Mouse (Mus musculus): ENCODE results near the gene Cog8.
A peak's percentile ranks its signal among the peaks of the same experiment; 100 is the strongest.

Gene Cog8

GRCm38 (mm10) chr8:107056076-107056972, at the start of gene Cog8, which contains the start of gene Nip7:
Cog8 (minus strand) TSS chr8:107056689.
Nip7 (plus strand) TSS chr8:107056877.
- DNase-seq, result peak; percentile 94 to 97

GRCm38 (mm10) chr8:107104547-107104946, 48.1 kb upstream of the Cog8 start:
- peak; percentile 89 to 90 for DNase-seq

- DNase-seq, result no peak
Observed at GRCm38 (mm10) chr8:107100635-107101034, 44.1 kb upstream of the Cog8 start.

GRCm38 (mm10) chr8:107096366-107097036, 40.0 kb upstream of the Cog8 start, which contains the start of gene Terf2:
Terf2 (minus strand) TSS chr8:107096547.
- DNase-seq, result peak; percentile 95 to 96

GRCm38 (mm10) chr8:107095717-107096365, 39.4 kb upstream of the Cog8 start:
- DNase-seq, result no peak

- DNase-seq, result no peak
Observed at GRCm38 (mm10) chr8:107090531-107090930, 34.0 kb upstream of the Cog8 start.

GRCm38 (mm10) chr8:107088526-107089063, 32.1 kb upstream of the Cog8 start:
- no peak for DNase-seq

GRCm38 (mm10) chr8:107086018-107086417, 29.5 kb upstream of the Cog8 start:
- no peak for DNase-seq

GRCm38 (mm10) chr8:107085358-107085757, 28.9 kb upstream of the Cog8 start:
- DNase-seq, result peak; percentile 13 to 17

GRCm38 (mm10) chr8:107076239-107076888, 19.9 kb upstream of the Cog8 start:
- DNase-seq, result no peak

- no peak for DNase-seq
Observed at GRCm38 (mm10) chr8:107074128-107074527, 17.6 kb upstream of the Cog8 start.

GRCm38 (mm10) chr8:107073706-107074105, 17.2 kb upstream of the Cog8 start:
- DNase-seq, result no peak

- peak; percentile 65 to 79 for DNase-seq
Observed at GRCm38 (mm10) chr8:107065511-107066496, 9.3 kb upstream of the Cog8 start, which contains the start of gene Tmed6. Tmed6 (minus strand) TSS chr8:107065644.

- DNase-seq, result no peak
Observed at GRCm38 (mm10) chr8:107062613-107063012, 6.1 kb upstream of the Cog8 start.

- DNase-seq, result no peak
Observed at GRCm38 (mm10) chr8:107056973-107057369, 482 bp upstream of the Cog8 start.

GRCm38 (mm10) chr8:107052046-107052445, 4.4 kb downstream of the Cog8 start:
- no peak for DNase-seq

GRCm38 (mm10) chr8:107049480-107049879, 7.0 kb downstream of the Cog8 start:
- DNase-seq, result no peak

GRCm38 (mm10) chr8:107048061-107048941, 8.2 kb downstream of the Cog8 start, which contains the start of gene Pdf:
Pdf (minus strand) TSS chr8:107048614.
- peak; percentile 87 to 92 for DNase-seq

GRCm38 (mm10) chr8:107046976-107047375, 9.5 kb downstream of the Cog8 start:
- DNase-seq, result no peak

- no peak for DNase-seq
Observed at GRCm38 (mm10) chr8:107045478-107045877, 11.0 kb downstream of the Cog8 start.

All from kidney, postnatal 4 days (tissue).